1 mouse cellular context compared by ENCODE assay signal in the genomic region with DNA sequence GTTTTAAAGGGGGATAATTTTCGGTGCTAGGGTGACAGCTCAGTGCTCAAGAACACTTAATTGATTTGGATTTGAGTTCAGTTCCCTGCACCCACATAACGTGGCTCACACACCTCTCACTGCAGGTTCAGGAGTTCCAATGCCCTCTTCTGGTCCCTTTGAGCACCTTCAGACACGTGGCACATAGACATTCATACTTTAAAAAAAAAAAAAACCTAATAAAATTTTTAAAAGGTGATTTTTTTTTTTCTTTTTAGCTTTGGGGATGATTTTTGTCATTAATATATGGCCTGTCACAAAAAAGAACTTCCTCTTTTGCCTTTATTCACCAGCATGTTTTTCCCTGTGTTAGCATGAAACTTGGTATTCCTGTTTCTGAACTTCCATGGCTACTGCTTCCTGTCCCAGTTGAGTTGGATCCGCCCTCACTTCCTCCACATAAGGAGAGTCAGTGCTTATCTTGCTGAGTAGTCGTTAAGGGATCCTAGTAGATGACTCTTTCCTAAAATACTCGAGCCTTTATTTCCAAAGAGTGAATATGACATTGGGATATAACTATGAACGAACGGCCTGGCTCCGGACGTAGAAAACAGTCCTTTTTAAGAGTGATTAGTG.
A peak's percentile ranks its signal among the peaks of the same experiment; 100 is the strongest.
TF ChIP-seq lines count a peak whose summit lies in the region.

No protein-coding gene starts in this region.

TF ChIP-seq in MEL, 35 proteins besides CTCF, POLR2A, EP300 and RAD21 (continued from another document):
- TF ChIP-seq POLR2AphosphoS5 (IDR thresholded peaks at IDR 0.05; ENCODE audit: borderline replicate concordance, low read depth, low read length) (no peak), TCF12 (IDR thresholded peaks at IDR 0.05; ENCODE audit: low read depth, low read length) (no peak), USF1 (IDR thresholded peaks at IDR 0.05; ENCODE audit: low read depth, low read length) (peak; percentile 58; the same call in 1 of the 2 replicates), ETS1 (IDR thresholded peaks at IDR 0.05; ENCODE audit: low read depth, low read length) (peak; percentile 31; the same call in 1 of the 2 replicates), MYB (IDR thresholded peaks at IDR 0.05; ENCODE audit: low read depth, low read length) (0 out of 2 replicates have a peak, but pooled peaks have one; percentile 14), UBTF (IDR thresholded peaks at IDR 0.05; ENCODE audit: borderline replicate concordance, insufficient read depth, low read depth, low read length) (no peak), GATA1 (IDR thresholded peaks at IDR 0.05; ENCODE audit: low read depth, low read length) (peak; percentile 38; the same call in 1 of the 2 replicates), ELF1 (IDR thresholded peaks at IDR 0.05; ENCODE audit: low read depth, low read length) (no peak; the same call in 1 of the 2 replicates), MAZ (IDR thresholded peaks at IDR 0.05; ENCODE audit: low read depth, low read length) (0 out of 2 replicates have a peak, but pooled peaks have one; percentile 18), KAT2A (conservative IDR thresholded peaks at IDR 0.05; ENCODE audit: low read depth, low read length) (no peak), ZC3H11A (IDR thresholded peaks at IDR 0.05; ENCODE audit: low read depth, low read length) (no peak), HCFC1 (IDR thresholded peaks at IDR 0.05; ENCODE audit: low read depth, low read length) (peak; percentile 27; the same call in 1 of the 2 replicates), MAX (IDR thresholded peaks at IDR 0.05; ENCODE audit: low read length) (peak; percentile 73), MYC (IDR thresholded peaks at IDR 0.05; ENCODE audit: low read depth, low read length) (peak; percentile 90), JUND (IDR thresholded peaks at IDR 0.05; ENCODE audit: low read depth, low read length) (no peak)
